23 mouse cellular contexts compared by ENCODE assay signal in the genomic region with DNA sequence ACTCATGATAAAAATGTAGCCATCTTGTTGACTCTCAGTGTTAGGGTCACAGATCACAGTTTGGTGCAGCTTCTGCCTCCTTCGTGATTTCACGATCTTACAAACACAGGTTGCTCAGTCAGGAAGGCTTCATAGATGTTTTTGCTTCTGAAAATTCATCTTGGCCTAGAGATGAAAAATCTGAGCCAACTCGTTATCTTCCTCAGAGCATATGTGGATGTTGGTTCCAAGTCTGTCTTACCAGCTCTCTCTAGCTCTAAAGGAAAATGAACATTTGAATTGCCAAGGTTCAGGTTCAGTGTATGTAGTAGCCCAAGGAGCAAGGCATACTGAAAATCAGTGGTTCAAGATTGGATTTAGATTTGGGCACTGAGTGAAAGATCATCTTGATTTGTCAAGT.
DNase-seq lines count a peak whose midpoint lies in the region; ATAC-seq lines count a peak whose summit lies in the region.
"Had no signal": no experiment of that assay in that cellular context is flagged by ENCODE, and none has a peak within 500 bp of the region (broad histone marks: within the 10 kb centered on the region; RNA-seq: fewer than 3 reads in every experiment).

No protein-coding gene starts in this region.

- no peaks in the 10 kb centered on the region for H3K9me3 ChIP-seq in forebrain, embryonic 15.5 days
- no peaks in the 10 kb centered on the region for H3K9me3 ChIP-seq in forebrain, embryonic 13.5 days (replicated peaks)
- H3K9me3 ChIP-seq: G1E; heart, embryonic 10.5 days; hindbrain, embryonic 15.5 days had no signal

- ATAC-seq in forebrain, embryonic 15.5 days (replicated peaks): no peak
- ATAC-seq in forebrain, embryonic 13.5 days: no peak
- ATAC-seq: intestine, postnatal 0 days; Patski had no signal

- no peaks in the 10 kb centered on the region for H3K36me3 ChIP-seq in forebrain, embryonic 15.5 days
- H3K36me3 ChIP-seq in forebrain, embryonic 13.5 days (ENCODE audit: poor library complexity, severe bottlenecking): no peaks in the 10 kb centered on the region
- H3K36me3 ChIP-seq: G1E; heart, embryonic 10.5 days; heart, embryonic 13.5 days; hindbrain, embryonic 15.5 days had no signal

- no peaks in the 10 kb centered on the region for H3K4me1 ChIP-seq in forebrain, embryonic 15.5 days
- H3K4me1 ChIP-seq in forebrain, embryonic 13.5 days: no peaks in the 10 kb centered on the region
- H3K4me1 ChIP-seq: heart, embryonic 10.5 days; heart, embryonic 13.5 days; hindbrain, embryonic 15.5 days had no signal

- DNase-seq in layer of hippocampus, adult 11-12 months (ENCODE audit: low spot score): peak; percentile 6
- DNase-seq in layer of hippocampus, postnatal 25 days (ENCODE audit: extremely low spot score in 1 of 2, low spot score in 1 of 2): no peak
- DNase-seq in brain, adult 2 months (ENCODE audit: low read depth, low spot score): peak; percentile 68
- peak; percentile 49 for DNase-seq in telencephalon, adult 2 months (ENCODE audit: low read depth, low spot score)
- DNase-seq in gastrocnemius, adult 18-20 months (ENCODE audit: low spot score): no peak
- DNase-seq: adrenal gland, postnatal 14 days; B cell, adult 2 months; cerebellum, adult 18-20 months; cerebellum, adult 9-10 months; gastrocnemius, postnatal 10 days; gastrocnemius, postnatal 36 days; heart, adult 2 months; heart, postnatal 14 days; heart, postnatal 4 days had no signal

- no peaks in the 10 kb centered on the region for H3K27me3 ChIP-seq in forebrain, embryonic 15.5 days
- H3K27me3 ChIP-seq in forebrain, embryonic 13.5 days: no peaks in the 10 kb centered on the region
- H3K27me3 ChIP-seq: CH12.LX; heart, embryonic 13.5 days; hindbrain, embryonic 15.5 days; Patski had no signal

- H3K4me2 ChIP-seq in forebrain, embryonic 15.5 days (replicated peaks): no peak overlapping the region
- no peak overlapping the region for H3K4me2 ChIP-seq in forebrain, embryonic 13.5 days
- H3K4me2 ChIP-seq: heart, embryonic 13.5 days; hindbrain, embryonic 15.5 days had no signal

- 65% methylated on average over 3 of the region's 3 CpGs for WGBS in forebrain, embryonic 15.5 days
- WGBS in forebrain, embryonic 13.5 days: 81% methylated on average over 3 of the region's 3 CpGs

- H3K27ac ChIP-seq in forebrain, embryonic 15.5 days (replicated peaks): peak overlapping the region; percentile 46; the same call in 1 of the 2 replicates
- H3K27ac ChIP-seq in forebrain, embryonic 13.5 days: no peak overlapping the region
- H3K27ac ChIP-seq: heart, adult 2 months; heart, embryonic 10.5 days; heart, embryonic 13.5 days; hindbrain, embryonic 15.5 days had no signal

- H3K4me3 ChIP-seq in forebrain, embryonic 15.5 days: no peak overlapping the region
- no peak overlapping the region for H3K4me3 ChIP-seq in forebrain, embryonic 13.5 days
- H3K4me3 ChIP-seq: heart, adult 2 months; heart, embryonic 10.5 days; heart, embryonic 13.5 days; hindbrain, embryonic 15.5 days had no signal

- no peak overlapping the region for H3K9ac ChIP-seq in forebrain, embryonic 15.5 days (replicated peaks)
- H3K9ac ChIP-seq in forebrain, embryonic 13.5 days: no peak overlapping the region
- H3K9ac ChIP-seq: heart, embryonic 13.5 days; hindbrain, embryonic 15.5 days had no signal

Comparison
In these comparisons a context has a peak if more than half of its experiments do, and no peak if none do; other contexts are left out.
1. DNase-seq: peak in layer of hippocampus, adult 11-12 months (single experiment), brain, adult 2 months (single experiment) and telencephalon, adult 2 months (single experiment); none in layer of hippocampus, postnatal 25 days (0 of 2) and gastrocnemius, adult 18-20 months (single experiment).